Mouse (Mus musculus): Measurements from ENCODE around the gene Dcst1. TPM values are rescaled to one million over a fixed set of nuclear protein-coding genes. Genes with fewer than 3 reads are reported as not detected.

The Dcst1 gene
- polyA plus RNA-seq, 1 experiment from 2014 or later, result 0.37 TPM

DNA sequence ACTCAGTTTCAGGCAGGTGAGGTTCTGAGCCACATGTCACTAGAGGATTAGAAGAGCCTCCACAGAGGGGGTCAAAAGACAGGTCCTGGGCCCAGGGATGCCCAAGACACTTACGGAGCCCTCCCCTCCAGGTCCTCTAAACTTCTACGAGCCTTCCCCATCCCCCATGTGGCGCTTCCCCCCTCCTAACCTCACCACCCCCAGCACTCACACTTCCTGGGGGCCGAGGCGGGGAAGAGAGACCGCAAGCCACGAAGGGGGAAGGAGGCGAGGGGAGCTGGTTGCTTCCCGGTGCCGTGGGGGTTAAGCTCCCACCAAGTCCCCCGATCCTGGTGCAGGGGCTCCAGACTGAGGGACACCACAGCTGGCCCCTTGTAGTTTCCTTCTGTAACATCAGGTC is 20.4 kb upstream of the Dcst1 start:
- Histone ChIP-seq H3K27ac (replicated peaks; ENCODE audit: low read depth, low read length) (no peak overlapping the region), H3K36me3 (ENCODE audit: control insufficient read depth, insufficient read depth, low read length) (no peaks in the 10 kb centered on the region), H3K4me1 (ENCODE audit: control insufficient read depth, insufficient read depth, low read length) (peaks cover 12% of the 10 kb centered on the region; the same call in 1 of the 2 replicates), H3K9ac (ENCODE audit: low read length) (no peak overlapping the region), H3K9me3 (ENCODE audit: control insufficient read depth, low read length) (no peaks in the 10 kb centered on the region), H3K27me3 (ENCODE audit: control insufficient read depth, insufficient read depth, low read length) (no peaks in the 10 kb centered on the region), H3K4me3 (ENCODE audit: low read depth, low read length) (no peak overlapping the region), H3K4me2 (ENCODE audit: low read depth, severe bottlenecking) (no peak overlapping the region)
- DNase-seq (ENCODE audit: low spot score) (no peak), ATAC-seq (ENCODE audit: insufficient number of reproducible peaks, low FRiP score, low TSS enrichment, low read depth) (no peak)
- WGBS, result 33% methylated on average over 11 of the region's 11 CpGs

DNA sequence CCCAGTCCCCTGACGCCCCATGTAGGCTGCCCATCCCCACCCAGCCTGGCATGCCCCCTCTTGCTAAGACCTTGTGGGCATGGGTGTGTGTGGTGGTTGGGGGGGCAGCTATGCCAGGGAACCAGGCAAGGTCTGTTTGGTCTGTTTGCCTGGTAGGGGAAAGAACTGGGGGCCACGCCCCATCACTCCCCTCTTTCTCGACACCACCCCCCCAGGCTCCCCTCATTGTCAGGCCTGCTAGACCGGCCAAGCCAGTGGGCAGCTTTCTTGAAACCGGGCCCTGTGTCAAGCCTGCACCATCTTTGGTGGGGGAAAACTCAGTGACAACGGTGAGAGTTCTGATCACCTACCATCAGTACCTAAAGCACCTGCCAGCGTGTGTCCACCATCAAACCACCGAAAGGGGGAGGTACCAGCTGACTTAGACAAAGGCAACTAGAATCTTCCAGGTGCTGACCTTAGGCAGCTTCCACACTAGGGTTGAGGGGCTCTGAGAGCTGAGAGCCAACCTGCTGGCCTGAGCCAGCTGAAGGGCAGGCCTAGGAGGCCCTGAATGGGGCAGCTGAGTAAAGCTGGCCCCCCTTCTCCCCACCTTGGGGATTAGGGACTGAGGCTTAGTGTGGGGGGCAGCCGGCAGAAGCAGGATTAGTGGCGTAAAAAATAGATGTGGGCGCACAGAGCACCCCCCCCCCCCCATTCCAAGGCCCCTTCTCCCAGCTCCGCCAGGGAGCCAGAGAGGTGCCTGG is 19.5 kb upstream of the Dcst1 start:
- Histone ChIP-seq H3K27ac (replicated peaks; ENCODE audit: low read depth, low read length) (no peak overlapping the region), H3K27me3 (ENCODE audit: control insufficient read depth, insufficient read depth, low read length) (no peaks in the 10 kb centered on the region), H3K4me1 (ENCODE audit: control insufficient read depth, insufficient read depth, low read length) (peaks cover 10% of the 10 kb centered on the region; the same call in 1 of the 2 replicates), H3K36me3 (ENCODE audit: control insufficient read depth, insufficient read depth, low read length) (no peaks in the 10 kb centered on the region), H3K9ac (ENCODE audit: low read length) (no peak overlapping the region), H3K9me3 (ENCODE audit: control insufficient read depth, low read length) (no peaks in the 10 kb centered on the region), H3K4me2 (ENCODE audit: low read depth, severe bottlenecking) (no peak overlapping the region), H3K4me3 (ENCODE audit: low read depth, low read length) (no peak overlapping the region)
- ATAC-seq (ENCODE audit: insufficient number of reproducible peaks, low FRiP score, low TSS enrichment, low read depth) (no peak), DNase-seq (ENCODE audit: low spot score) (no peak)
- 72% methylated on average over 11 of the region's 12 CpGs for WGBS

DNA sequence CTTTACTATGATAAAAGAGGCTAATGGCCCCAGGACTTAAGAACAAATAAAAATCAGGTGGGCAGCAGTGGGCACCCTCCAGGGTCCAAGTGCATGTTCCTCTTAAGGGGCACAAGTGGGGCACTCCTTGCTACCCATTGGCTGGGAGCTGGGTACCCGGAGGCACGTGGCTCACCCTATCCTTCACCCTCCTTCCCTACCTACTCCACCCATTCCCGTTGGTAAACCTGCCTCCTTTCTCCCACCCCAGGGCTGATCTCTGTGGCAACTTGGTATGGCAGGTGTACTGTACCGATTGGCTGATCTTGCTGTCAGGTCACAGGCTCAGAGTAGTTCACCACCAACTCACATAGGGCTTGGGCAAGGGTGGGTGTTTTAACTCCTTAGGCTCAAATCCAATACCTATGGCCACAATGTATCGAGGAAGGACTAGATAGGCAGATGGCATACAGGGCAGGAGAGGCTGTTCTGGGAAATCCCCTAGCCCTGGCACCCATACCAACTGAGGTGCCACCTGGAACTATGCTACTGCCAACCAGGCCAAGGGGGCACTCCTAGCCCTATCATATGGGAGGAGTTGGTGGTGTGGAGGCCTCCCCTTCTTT is 18.7 kb upstream of the Dcst1 start:
- Histone ChIP-seq H3K36me3 (ENCODE audit: control insufficient read depth, insufficient read depth, low read length) (no peaks in the 10 kb centered on the region), H3K27ac (replicated peaks; ENCODE audit: low read depth, low read length) (no peak overlapping the region), H3K4me3 (ENCODE audit: low read depth, low read length) (no peak overlapping the region), H3K4me2 (ENCODE audit: low read depth, severe bottlenecking) (no peak overlapping the region), H3K9me3 (ENCODE audit: control insufficient read depth, low read length) (no peaks in the 10 kb centered on the region), H3K27me3 (ENCODE audit: control insufficient read depth, insufficient read depth, low read length) (no peaks in the 10 kb centered on the region), H3K4me1 (ENCODE audit: control insufficient read depth, insufficient read depth, low read length) (peaks cover 10% of the 10 kb centered on the region; the same call in 1 of the 2 replicates), H3K9ac (ENCODE audit: low read length) (no peak overlapping the region)
- no peak for ATAC-seq (ENCODE audit: insufficient number of reproducible peaks, low FRiP score, low TSS enrichment, low read depth)
- WGBS, result 77% methylated on average over 5 of the region's 5 CpGs
- DNase-seq (ENCODE audit: low spot score), result no peak

DNA sequence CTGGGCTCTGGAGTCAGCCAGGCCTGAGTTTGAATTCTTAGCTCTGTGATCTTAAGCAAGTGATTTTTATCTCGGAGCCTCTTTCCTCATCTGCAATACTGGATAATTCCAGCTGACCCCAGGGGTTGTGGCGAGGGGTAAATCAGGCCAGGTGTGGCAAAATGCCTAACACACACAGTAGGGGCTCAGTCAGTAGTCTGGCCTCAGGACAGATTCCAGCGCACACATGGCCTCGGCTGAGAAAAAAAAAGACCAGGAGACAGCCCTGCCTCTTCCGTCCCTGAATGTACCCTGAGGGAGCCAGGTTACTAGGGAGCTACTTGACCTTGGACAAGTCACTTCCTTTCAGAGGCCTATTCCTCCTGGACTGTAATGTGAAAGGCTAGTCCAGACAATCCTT is 17.9 kb upstream of the Dcst1 start:
- WGBS, result 70% methylated on average over 5 of the region's 5 CpGs
- no peak for ATAC-seq (ENCODE audit: insufficient number of reproducible peaks, low FRiP score, low TSS enrichment, low read depth)
- Histone ChIP-seq H3K36me3 (ENCODE audit: control insufficient read depth, insufficient read depth, low read length) (no peaks in the 10 kb centered on the region), H3K27me3 (ENCODE audit: control insufficient read depth, insufficient read depth, low read length) (no peaks in the 10 kb centered on the region), H3K4me1 (ENCODE audit: control insufficient read depth, insufficient read depth, low read length) (peaks cover 12% of the 10 kb centered on the region; the same call in 1 of the 2 replicates), H3K9ac (ENCODE audit: low read length) (no peak overlapping the region), H3K4me3 (ENCODE audit: low read depth, low read length) (no peak overlapping the region), H3K27ac (replicated peaks; ENCODE audit: low read depth, low read length) (no peak overlapping the region), H3K9me3 (ENCODE audit: control insufficient read depth, low read length) (no peaks in the 10 kb centered on the region), H3K4me2 (ENCODE audit: low read depth, severe bottlenecking) (no peak overlapping the region)
- no peak for DNase-seq (ENCODE audit: low spot score)

DNA sequence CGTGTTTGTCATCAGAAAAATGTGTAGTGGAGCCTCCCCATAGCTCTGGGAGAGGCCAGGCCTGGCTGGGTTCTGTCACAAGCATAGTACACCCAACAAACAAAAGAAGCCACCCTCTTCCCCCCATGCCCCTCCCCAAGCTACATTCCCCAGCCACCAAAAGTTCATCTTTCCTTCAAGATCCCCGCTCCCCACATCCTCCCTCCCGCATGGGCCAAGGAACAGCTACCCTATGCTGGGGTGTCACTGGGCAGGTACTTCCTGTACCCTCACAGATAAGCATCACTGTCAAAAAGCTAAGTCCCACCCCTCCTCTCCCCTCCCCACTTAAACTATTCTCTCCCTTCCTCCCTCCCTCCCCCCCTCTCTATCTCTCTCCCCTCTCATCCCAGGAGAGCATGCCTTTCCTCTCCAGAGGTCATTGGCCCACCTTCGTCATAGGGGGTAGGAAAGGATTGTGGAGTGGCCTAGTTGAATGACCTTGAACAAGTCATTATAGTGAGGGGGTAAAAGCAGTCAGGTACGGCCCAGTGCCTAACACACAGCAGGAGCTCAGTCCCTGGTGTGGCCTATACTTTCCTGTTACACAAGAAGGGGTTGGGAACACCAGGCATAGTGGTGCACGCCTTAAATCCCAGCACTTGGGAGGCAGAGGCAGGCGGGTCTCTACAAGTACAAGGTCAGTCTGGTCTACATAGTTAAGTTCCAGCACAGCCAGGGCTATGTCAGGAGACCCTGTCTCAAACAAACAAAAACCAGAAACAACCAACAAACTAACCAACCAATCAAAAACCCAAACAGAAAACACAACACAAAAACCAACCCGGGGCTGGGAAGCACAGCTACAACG is 17.2 kb upstream of the Dcst1 start:
- no peaks in the 10 kb centered on the region for H3K36me3 ChIP-seq (ENCODE audit: control insufficient read depth, insufficient read depth, low read length)

DNA sequence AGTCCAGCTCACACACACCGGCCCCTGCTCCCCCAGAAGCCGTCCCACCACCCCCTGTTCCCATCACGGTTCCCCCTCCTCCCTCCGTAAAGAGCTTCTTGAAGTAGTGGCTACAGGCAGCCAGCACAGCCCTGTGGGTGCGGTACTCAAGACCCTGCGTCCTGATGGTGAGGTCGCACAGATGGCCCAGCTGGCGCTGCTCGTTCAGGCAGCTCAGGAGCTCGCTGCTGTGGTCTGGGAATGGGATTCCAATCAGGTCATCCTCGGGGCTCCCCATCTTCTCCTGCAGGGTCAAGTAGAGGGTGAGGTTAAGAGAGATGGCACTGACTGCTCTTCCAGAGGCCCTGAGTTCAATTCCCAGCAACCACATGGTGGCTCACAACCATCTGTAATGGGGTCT is 16.2 kb upstream of the Dcst1 start:
- Histone ChIP-seq H3K9me3 (ENCODE audit: control insufficient read depth, low read length) (no peaks in the 10 kb centered on the region), H3K27ac (replicated peaks; ENCODE audit: low read depth, low read length) (no peak overlapping the region), H3K4me2 (ENCODE audit: low read depth, severe bottlenecking) (no peak overlapping the region), H3K4me1 (ENCODE audit: control insufficient read depth, insufficient read depth, low read length) (0 out of 2 replicates have a peak, but pooled peaks cover 8% of the 10 kb centered on the region), H3K9ac (ENCODE audit: low read length) (no peak overlapping the region), H3K4me3 (ENCODE audit: low read depth, low read length) (no peak overlapping the region), H3K27me3 (ENCODE audit: control insufficient read depth, insufficient read depth, low read length) (no peaks in the 10 kb centered on the region), H3K36me3 (ENCODE audit: control insufficient read depth, insufficient read depth, low read length) (no peaks in the 10 kb centered on the region)
- WGBS, result 80% methylated on average over 11 of the region's 11 CpGs
- ATAC-seq (ENCODE audit: insufficient number of reproducible peaks, low FRiP score, low TSS enrichment, low read depth) (no peak), DNase-seq (ENCODE audit: low spot score) (no peak)

More for the DNA sequence above, 17.2 kb upstream of the Dcst1 start:
- Histone ChIP-seq H3K27me3 (ENCODE audit: control insufficient read depth, insufficient read depth, low read length) (no peaks in the 10 kb centered on the region), H3K4me3 (ENCODE audit: low read depth, low read length) (no peak overlapping the region), H3K4me1 (ENCODE audit: control insufficient read depth, insufficient read depth, low read length) (peaks cover 12% of the 10 kb centered on the region; the same call in 1 of the 2 replicates), H3K9me3 (ENCODE audit: control insufficient read depth, low read length) (no peaks in the 10 kb centered on the region), H3K27ac (replicated peaks; ENCODE audit: low read depth, low read length) (no peak overlapping the region), H3K9ac (ENCODE audit: low read length) (no peak overlapping the region), H3K4me2 (ENCODE audit: low read depth, severe bottlenecking) (no peak overlapping the region)
- 89% methylated on average over 9 of the region's 9 CpGs for WGBS
- DNase-seq (ENCODE audit: low spot score) (no peak), ATAC-seq (ENCODE audit: insufficient number of reproducible peaks, low FRiP score, low TSS enrichment, low read depth) (no peak)

DNA sequence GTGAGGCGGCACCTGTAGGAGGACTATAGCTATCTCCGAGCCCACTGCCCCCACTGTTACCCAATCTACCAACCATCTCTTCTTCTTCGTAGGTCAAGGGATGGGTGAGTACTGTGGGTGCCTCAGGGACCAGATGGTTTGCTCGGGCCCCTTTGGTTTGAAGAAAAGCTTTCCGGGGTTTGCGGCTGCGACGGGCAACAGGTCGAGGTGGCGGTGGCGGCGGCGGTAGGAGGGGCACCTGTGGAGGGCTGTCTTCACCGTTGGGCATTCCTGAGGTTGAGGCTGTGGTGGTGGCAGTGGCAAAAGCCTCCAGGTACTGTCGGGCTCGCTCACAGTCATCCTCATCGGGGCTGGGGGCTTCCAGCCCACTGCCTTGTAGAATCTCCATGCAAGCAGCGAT is 15.7 kb upstream of the Dcst1 start:
- ATAC-seq (ENCODE audit: insufficient number of reproducible peaks, low FRiP score, low TSS enrichment, low read depth), result no peak
- no peak overlapping the region for H3K4me2 ChIP-seq (ENCODE audit: low read depth, severe bottlenecking)
- no peak overlapping the region for H3K27ac ChIP-seq (replicated peaks; ENCODE audit: low read depth, low read length)
- DNase-seq (ENCODE audit: low spot score), result no peak
- no peaks in the 10 kb centered on the region for H3K27me3 ChIP-seq (ENCODE audit: control insufficient read depth, insufficient read depth, low read length)
- no peaks in the 10 kb centered on the region for H3K36me3 ChIP-seq (ENCODE audit: control insufficient read depth, insufficient read depth, low read length)
- no peak overlapping the region for H3K9ac ChIP-seq (ENCODE audit: low read length)
- no peaks in the 10 kb centered on the region for H3K9me3 ChIP-seq (ENCODE audit: control insufficient read depth, low read length)
- 0 out of 2 replicates have a peak, but pooled peaks cover 8% of the 10 kb centered on the region for H3K4me1 ChIP-seq (ENCODE audit: control insufficient read depth, insufficient read depth, low read length)
- H3K4me3 ChIP-seq (ENCODE audit: low read depth, low read length), result no peak overlapping the region
- 92% methylated on average over 18 of the region's 18 CpGs for WGBS

DNA sequence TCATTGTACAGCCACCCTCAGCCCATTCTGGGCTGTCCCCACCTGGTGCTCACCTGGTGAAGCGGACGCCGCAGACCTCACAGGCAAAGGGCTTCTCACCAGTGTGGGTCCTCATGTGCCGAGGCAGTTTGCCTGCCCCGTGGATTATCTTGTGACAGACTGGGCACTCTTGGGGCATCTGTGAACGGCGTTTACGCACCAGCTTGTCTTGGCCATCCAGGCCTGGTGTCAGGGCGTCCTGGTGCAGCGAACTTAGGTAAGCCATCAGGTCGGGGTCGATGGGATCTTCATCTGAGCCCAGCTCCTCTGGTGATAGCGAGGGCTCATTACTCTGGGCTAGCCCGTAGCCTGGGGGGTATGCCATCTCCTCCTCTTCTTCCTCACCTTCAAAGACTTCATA is 15.2 kb upstream of the Dcst1 start:
- WGBS, result 94% methylated on average over 14 of the region's 14 CpGs
- no peak overlapping the region for H3K4me3 ChIP-seq (ENCODE audit: low read depth, low read length)
- no peak overlapping the region for H3K4me2 ChIP-seq (ENCODE audit: low read depth, severe bottlenecking)
- DNase-seq (ENCODE audit: low spot score), result no peak
- H3K9me3 ChIP-seq (ENCODE audit: control insufficient read depth, low read length), result no peaks in the 10 kb centered on the region
- H3K27ac ChIP-seq (replicated peaks; ENCODE audit: low read depth, low read length), result no peak overlapping the region
- no peaks in the 10 kb centered on the region for H3K36me3 ChIP-seq (ENCODE audit: control insufficient read depth, insufficient read depth, low read length)
- no peak overlapping the region for H3K9ac ChIP-seq (ENCODE audit: low read length)
- no peak for ATAC-seq (ENCODE audit: insufficient number of reproducible peaks, low FRiP score, low TSS enrichment, low read depth)
- no peaks in the 10 kb centered on the region for H3K27me3 ChIP-seq (ENCODE audit: control insufficient read depth, insufficient read depth, low read length)
- 0 out of 2 replicates have a peak, but pooled peaks cover 6% of the 10 kb centered on the region for H3K4me1 ChIP-seq (ENCODE audit: control insufficient read depth, insufficient read depth, low read length)

All from limb, embryonic 11.5 days (tissue).